Mouse (Mus musculus) heart, embryonic 11.5 days (tissue): ENCODE data around the gene Rtn2. TPM values are rescaled to one million over a fixed set of nuclear protein-coding genes. Genes with fewer than 3 reads are reported as not detected.

Experiments
- ATAC-seq: fragments of 200-750 bp; cut with Nextera tagmentation; replicated peaks from 2 replicates; pipeline ENCODE4 v1.8.0; 2017; ENCODE audit warnings: moderate library complexity; ENCODE audit not compliant: insufficient number of reproducible peaks, low FRiP score, low TSS enrichment
- H3K27ac ChIP-seq: fragments of 300-500 bp; sonication (generic); 2 replicates; pipeline ENCODE4 v1.5.1; 2014; ENCODE audit warnings: mild to moderate bottlenecking, low read depth, low read length
- H3K27me3 ChIP-seq: fragments of 300-500 bp; sonication (generic); 2 replicates; pipeline ENCODE4 v1.6.1; 2014; ENCODE audit warnings: mild to moderate bottlenecking, low read length, mixed read lengths; ENCODE audit not compliant: control insufficient read depth, insufficient read depth
- H3K36me3 ChIP-seq: fragments of 300-500 bp; sonication (generic); 2 replicates; pipeline ENCODE4 v1.6.1; 2014; ENCODE audit warnings: mild to moderate bottlenecking, low read length, moderate library complexity, mixed read lengths; ENCODE audit not compliant: control insufficient read depth, insufficient read depth
- H3K4me1 ChIP-seq: fragments of 300-500 bp; sonication (generic); 2 replicates; pipeline ENCODE4 v1.6.1; 2014; ENCODE audit warnings: low read length; ENCODE audit not compliant: control insufficient read depth, insufficient read depth
- H3K4me2 ChIP-seq: fragments of 300-500 bp; sonication (generic); 2 replicates; pipeline ENCODE4 v1.6.1; 2014; ENCODE audit warnings: mild to moderate bottlenecking, moderate library complexity
- H3K4me3 ChIP-seq: fragments of 300-500 bp; sonication (generic); 2 replicates; pipeline ENCODE4 v1.5.1; 2014; ENCODE audit warnings: low read depth, low read length
- H3K9ac ChIP-seq: fragments of 300-500 bp; sonication (generic); 2 replicates; pipeline ENCODE4 v1.6.1; 2014; ENCODE audit warnings: mild to moderate bottlenecking, low read depth, low read length, moderate library complexity
- H3K9me3 ChIP-seq: fragments of 300-500 bp; sonication (generic); replicated peaks from 2 replicates; pipeline ENCODE4 v1.6.1; 2016; ENCODE audit warnings: low read length; ENCODE audit not compliant: control insufficient read depth
- WGBS: fragments of 180-500 bp; shearing (Covaris S2); extraction: QIAGEN DNeasy Blood & Tissue Kit; methylation state at CpG from one replicate; pipeline ENCODE4 v1.1.7; 2014; ENCODE audit not compliant: insufficient replicate concordance; 5-methylcytosine and 5-hydroxymethylcytosine counted together
- polyA plus RNA-seq: library from polyadenylated mRNA; unstranded; fragments of >200 nt; fragmentation: Nextera tagmentation; extraction: Ambion mirVana; gene quantifications from 2 replicates; pipeline ENCODE4 v1.2.1, GENCODE M21; 2014

Gene Rtn2
- polyA plus RNA-seq, 1 experiment from 2014 or later, result 25.3 TPM

DNA sequence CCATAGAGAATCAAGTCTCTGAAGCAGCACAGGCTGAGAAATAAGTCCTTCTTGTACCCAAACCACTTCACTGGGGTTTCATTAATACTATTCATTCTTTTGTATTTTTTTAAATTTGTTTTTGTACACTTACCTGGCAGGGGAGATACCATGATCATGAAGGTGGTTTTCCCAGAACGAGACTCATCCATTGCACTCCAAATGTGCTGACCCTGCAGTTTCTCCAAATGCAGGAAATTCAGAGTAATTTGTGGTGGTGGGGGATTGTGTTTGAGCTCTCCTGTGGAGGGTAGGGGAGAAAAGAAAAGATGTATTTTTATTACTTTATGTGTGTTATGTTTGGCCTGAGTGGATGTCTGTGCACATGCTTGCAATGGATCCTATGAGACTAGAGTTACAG, 40.4 kb upstream of the Rtn2 start:
- H3K4me2 ChIP-seq, result no peak overlapping the region
- no peak overlapping the region for H3K4me3 ChIP-seq
- H3K27ac ChIP-seq, result no peak overlapping the region
- H3K27me3 ChIP-seq, result no peaks in the 10 kb centered on the region
- 77% methylated on average over 1 of the region's 1 CpGs for WGBS
- ATAC-seq, result no peak
- no peaks in the 10 kb centered on the region for H3K9me3 ChIP-seq
- peaks cover 22% of the 10 kb centered on the region for H3K4me1 ChIP-seq
- H3K9ac ChIP-seq, result no peak overlapping the region
- H3K36me3 ChIP-seq, result peaks cover 4% of the 10 kb centered on the region

DNA sequence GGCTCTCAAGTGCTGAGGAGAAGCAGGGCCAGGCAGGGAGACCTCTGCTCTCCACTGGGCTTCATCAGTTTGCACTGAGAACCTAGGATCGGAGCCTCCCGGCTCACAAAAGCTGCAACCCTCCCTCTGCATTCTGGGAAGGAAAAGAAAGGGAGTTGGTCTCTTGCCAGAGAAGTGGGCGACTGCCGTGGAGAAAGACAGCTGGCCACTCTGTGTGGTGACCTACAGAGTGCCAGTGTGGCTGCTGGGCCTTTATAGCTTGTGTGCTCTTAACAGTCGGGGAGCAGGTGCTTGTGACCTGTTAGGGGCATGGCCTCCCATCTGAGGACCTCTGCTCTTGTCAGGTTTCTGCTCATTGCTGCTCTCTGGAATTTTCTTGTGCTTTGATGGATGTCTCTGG, 38.6 kb upstream of the Rtn2 start:
- peaks cover 10% of the 10 kb centered on the region for H3K36me3 ChIP-seq
- WGBS, result 87% methylated on average over 5 of the region's 5 CpGs
- no peaks in the 10 kb centered on the region for H3K9me3 ChIP-seq
- H3K4me3 ChIP-seq, result no peak overlapping the region
- H3K9ac ChIP-seq, result no peak overlapping the region
- H3K4me2 ChIP-seq, result no peak overlapping the region
- no peaks in the 10 kb centered on the region for H3K27me3 ChIP-seq
- H3K4me1 ChIP-seq, result peaks cover 11% of the 10 kb centered on the region
- no peak overlapping the region for H3K27ac ChIP-seq
- ATAC-seq, result no peak

DNA sequence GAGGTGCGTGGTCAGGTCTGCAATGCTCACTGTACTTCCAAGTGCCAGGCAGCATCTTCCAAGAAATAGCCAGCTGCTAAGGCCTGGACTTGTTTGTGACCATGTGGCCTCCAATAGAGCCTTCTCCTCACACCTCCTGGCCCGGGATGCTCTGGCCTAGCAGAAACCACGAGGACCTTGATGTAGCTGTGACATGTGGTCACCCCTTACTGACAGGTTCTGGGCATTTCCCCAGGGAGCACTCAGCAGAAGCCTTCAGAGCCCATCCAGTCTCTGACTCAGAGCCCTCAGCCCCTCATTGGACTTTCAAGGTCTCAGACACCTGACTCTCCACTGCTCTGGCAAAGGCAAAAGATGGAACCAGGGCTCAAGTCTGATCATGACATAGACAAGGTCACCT, 37.3 kb upstream of the Rtn2 start:
- Histone ChIP-seq H3K4me3 (no peak overlapping the region), H3K9ac (no peak overlapping the region), H3K27ac (no peak overlapping the region), H3K4me1 (no peaks in the 10 kb centered on the region; the same call in none of the 2 replicates), H3K9me3 (no peaks in the 10 kb centered on the region), H3K4me2 (no peak overlapping the region), H3K27me3 (no peaks in the 10 kb centered on the region), H3K36me3 (peaks cover 10% of the 10 kb centered on the region)
- ATAC-seq, result no peak
- 75% methylated on average over 3 of the region's 3 CpGs for WGBS

DNA sequence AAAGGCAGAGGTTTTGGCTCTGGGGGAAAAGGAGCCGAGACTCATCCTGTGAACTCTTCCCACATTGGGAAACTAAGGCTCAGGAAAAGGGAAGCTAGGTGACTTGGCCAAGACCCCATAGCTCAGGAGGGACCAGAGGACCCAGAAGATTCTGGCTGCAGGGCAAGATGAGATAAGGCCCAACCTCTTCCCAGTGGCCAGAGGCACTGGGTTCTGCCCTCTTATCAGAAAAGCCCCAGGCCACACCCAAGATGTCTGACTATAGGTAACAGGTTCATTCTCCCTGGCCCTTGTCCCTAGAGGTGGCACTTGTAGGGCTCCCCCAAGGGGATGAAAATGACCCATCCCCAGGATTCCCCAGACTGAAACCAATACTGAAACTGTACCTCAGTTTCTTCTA, 35.6 kb upstream of the Rtn2 start:
- ATAC-seq, result no peak
- Histone ChIP-seq H3K4me3 (no peak overlapping the region), H3K9me3 (no peaks in the 10 kb centered on the region), H3K36me3 (peaks cover 10% of the 10 kb centered on the region), H3K4me1 (no peaks in the 10 kb centered on the region), H3K4me2 (peak overlapping the region; percentile 11; the same call in 1 of the 2 replicates), H3K9ac (no peak overlapping the region), H3K27me3 (no peaks in the 10 kb centered on the region), H3K27ac (no peak overlapping the region)
- WGBS, result 85% methylated on average over 1 of the region's 1 CpGs

- WGBS, result 94% methylated on average over 2 of the region's 2 CpGs
- Histone ChIP-seq H3K9me3 (no peaks in the 10 kb centered on the region), H3K27me3 (no peaks in the 10 kb centered on the region), H3K4me3 (no peak overlapping the region), H3K27ac (no peak overlapping the region), H3K4me2 (no peak overlapping the region), H3K4me1 (no peaks in the 10 kb centered on the region), H3K9ac (no peak overlapping the region), H3K36me3 (peaks cover 10% of the 10 kb centered on the region)
- no peak for ATAC-seq
Measured at GRCm38 (mm10) chr7:19247511-19247910, 34.9 kb upstream of the Rtn2 start.

DNA sequence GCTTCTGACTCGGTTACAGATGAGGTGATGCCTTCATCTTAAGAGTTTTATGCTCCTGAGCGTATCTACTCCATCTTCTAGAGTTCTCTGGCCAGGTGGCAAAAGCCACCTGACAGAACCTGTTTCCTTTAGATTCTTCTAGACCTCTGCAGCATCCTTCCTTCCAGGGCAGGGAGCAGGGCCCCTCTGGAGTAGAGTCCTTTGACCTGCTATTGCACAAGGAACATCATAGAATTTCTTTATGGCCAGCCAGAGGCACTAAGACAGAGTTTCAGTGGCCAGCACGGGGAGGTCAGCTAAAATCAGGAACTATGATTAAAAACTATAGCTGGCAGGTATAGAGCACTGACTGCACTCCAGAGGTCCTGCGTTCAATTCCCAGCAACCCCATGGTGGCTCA, 30.3 kb upstream of the Rtn2 start:
- peaks cover 11% of the 10 kb centered on the region for H3K36me3 ChIP-seq
- ATAC-seq, result no peak
- 80% methylated on average over 4 of the region's 4 CpGs for WGBS
- H3K9me3 ChIP-seq, result no peaks in the 10 kb centered on the region
- H3K27ac ChIP-seq, result no peak overlapping the region
- H3K27me3 ChIP-seq, result no peaks in the 10 kb centered on the region
- H3K4me1 ChIP-seq, result no peaks in the 10 kb centered on the region
- H3K9ac ChIP-seq, result no peak overlapping the region
- no peak overlapping the region for H3K4me3 ChIP-seq
- no peak overlapping the region for H3K4me2 ChIP-seq

DNA sequence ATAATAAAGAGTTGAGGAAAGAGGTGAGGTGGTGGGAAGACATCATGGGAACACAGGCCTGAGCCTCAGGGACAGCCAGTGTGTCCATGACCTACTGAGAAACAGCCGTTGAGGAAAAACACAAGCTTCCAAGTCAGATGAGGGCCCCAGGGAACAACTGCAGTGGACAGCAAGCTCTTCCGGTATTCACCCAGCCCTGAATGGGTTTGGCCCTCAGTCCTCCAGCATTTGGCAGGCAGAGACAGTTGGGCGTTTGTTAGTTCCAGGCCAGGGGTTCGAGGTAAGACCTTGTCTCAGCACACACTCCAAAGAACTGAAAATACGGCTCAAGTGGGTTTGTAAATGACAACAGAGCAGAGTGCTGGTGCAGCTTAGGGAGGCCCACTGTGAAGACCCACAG, 29.0 kb upstream of the Rtn2 start:
- no peak overlapping the region for H3K4me2 ChIP-seq
- no peak overlapping the region for H3K27ac ChIP-seq
- no peak for ATAC-seq
- H3K9ac ChIP-seq, result no peak overlapping the region
- no peak overlapping the region for H3K4me3 ChIP-seq
- H3K27me3 ChIP-seq, result no peaks in the 10 kb centered on the region
- WGBS, result 70% methylated on average over 5 of the region's 5 CpGs
- H3K4me1 ChIP-seq, result no peaks in the 10 kb centered on the region
- peaks cover 15% of the 10 kb centered on the region for H3K36me3 ChIP-seq
- H3K9me3 ChIP-seq, result no peaks in the 10 kb centered on the region

- Histone ChIP-seq H3K27me3 (no peaks in the 10 kb centered on the region), H3K27ac (no peak overlapping the region), H3K4me3 (no peak overlapping the region), H3K4me1 (no peaks in the 10 kb centered on the region), H3K36me3 (peaks cover 28% of the 10 kb centered on the region), H3K4me2 (no peak overlapping the region), H3K9me3 (no peaks in the 10 kb centered on the region), H3K9ac (no peak overlapping the region)
- no peak for ATAC-seq
- WGBS, result 85% methylated on average over 17 of the region's 17 CpGs
Measured at GRCm38 (mm10) chr7:19255395-19255794, 27.0 kb upstream of the Rtn2 start.

GRCm38 (mm10) chr7:19256567-19256966, 25.9 kb upstream of the Rtn2 start:
- H3K9me3 ChIP-seq, result no peaks in the 10 kb centered on the region
- ATAC-seq, result no peak

More at GRCm38 (mm10) chr7:19256567-19256966, 25.9 kb upstream of the Rtn2 start:
- Histone ChIP-seq H3K4me1 (no peaks in the 10 kb centered on the region), H3K27ac (no peak overlapping the region), H3K9ac (no peak overlapping the region), H3K4me2 (no peak overlapping the region), H3K27me3 (no peaks in the 10 kb centered on the region), H3K36me3 (peaks cover 37% of the 10 kb centered on the region), H3K4me3 (no peak overlapping the region)
- WGBS, result 80% methylated on average over 7 of the region's 7 CpGs
